Mouse (Mus musculus) olfactory bulb, adult 2 months (tissue): Measurements from ENCODE around the gene Apeh. TPM values are rescaled to one million over a fixed set of nuclear protein-coding genes. Genes with fewer than 3 reads are reported as not detected.
A peak's percentile ranks its signal among the peaks of the same experiment; 100 is the strongest.

ENCODE experiments used
- H3K27ac ChIP-seq: fragments of 200-500 bp; 2 replicates; pipeline ENCODE4 v1.5.1; 2012; ENCODE audit warnings: low read depth, low read length; ENCODE audit not compliant: insufficient read depth
- H3K4me1 ChIP-seq: fragments of 200-500 bp; 2 replicates; pipeline ENCODE4 v1.6.1; 2012; ENCODE audit warnings: low read length; ENCODE audit not compliant: control insufficient read depth, insufficient read depth
- H3K4me3 ChIP-seq: fragments of 200-500 bp; 2 replicates; pipeline ENCODE4 v1.5.1; 2012; ENCODE audit warnings: mild to moderate bottlenecking, low read depth, low read length, moderate library complexity; ENCODE audit not compliant: insufficient read depth
- CTCF ChIP-seq: fragments of 200-500 bp; IDR thresholded peaks from 2 replicates; pipeline ENCODE4 v1.5.1; 2012; ENCODE audit warnings: low read depth, mild to moderate bottlenecking, low read length, moderate library complexity; ENCODE audit not compliant: insufficient read depth
- POLR2A ChIP-seq: fragments of 200-500 bp; IDR thresholded peaks from 2 replicates; pipeline ENCODE4 v1.6.1; 2012; ENCODE audit warnings: mild to moderate bottlenecking, low read depth, low read length, moderate library complexity; ENCODE audit not compliant: insufficient read depth
- WGBS: fragments of 180-500 bp; shearing (Covaris S2); methylation state at CpG from one replicate; pipeline ENCODE4 v1.1.7; 2018; 5-methylcytosine and 5-hydroxymethylcytosine counted together
- polyA plus RNA-seq: library from polyadenylated mRNA; stranded (reverse); fragments of >200 nt; gene quantifications from 2 replicates; pipeline ENCODE4 v1.2.4, GENCODE M21; 2012; ENCODE audit warnings: low replicate concordance; ENCODE audit not compliant: missing spikeins, insufficient read depth, insufficient read length

Gene Apeh
- polyA plus RNA-seq, 1 experiment = not detected

DNA sequence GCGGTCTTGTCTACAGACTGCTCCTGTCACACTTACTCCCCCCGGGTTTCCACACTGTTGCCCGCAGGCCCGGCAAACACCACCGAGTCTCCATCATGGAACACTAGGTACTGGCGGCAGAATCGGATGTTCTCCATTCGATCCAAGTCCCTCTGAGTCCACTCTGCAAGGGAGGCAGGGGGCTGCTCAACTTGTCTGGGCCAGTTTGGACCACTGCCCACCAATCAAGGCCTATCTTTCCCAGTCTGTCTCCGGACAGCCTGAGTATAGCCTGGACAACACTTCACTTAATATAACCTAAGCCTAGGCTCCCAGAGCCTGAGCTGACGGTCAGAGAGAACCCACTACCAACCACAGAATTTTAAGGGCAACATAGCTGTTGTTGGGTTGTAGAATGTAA, 820 bp downstream of the Apeh start:
- TF ChIP-seq POLR2A = no peak
- 69% methylated on average over 10 of the region's 10 CpGs for WGBS
- peaks cover 14% of the 10 kb centered on the region for H3K4me1 ChIP-seq
- H3K27ac ChIP-seq = no peak overlapping the region
- peak overlapping the region; percentile 57 for H3K4me3 ChIP-seq

DNA sequence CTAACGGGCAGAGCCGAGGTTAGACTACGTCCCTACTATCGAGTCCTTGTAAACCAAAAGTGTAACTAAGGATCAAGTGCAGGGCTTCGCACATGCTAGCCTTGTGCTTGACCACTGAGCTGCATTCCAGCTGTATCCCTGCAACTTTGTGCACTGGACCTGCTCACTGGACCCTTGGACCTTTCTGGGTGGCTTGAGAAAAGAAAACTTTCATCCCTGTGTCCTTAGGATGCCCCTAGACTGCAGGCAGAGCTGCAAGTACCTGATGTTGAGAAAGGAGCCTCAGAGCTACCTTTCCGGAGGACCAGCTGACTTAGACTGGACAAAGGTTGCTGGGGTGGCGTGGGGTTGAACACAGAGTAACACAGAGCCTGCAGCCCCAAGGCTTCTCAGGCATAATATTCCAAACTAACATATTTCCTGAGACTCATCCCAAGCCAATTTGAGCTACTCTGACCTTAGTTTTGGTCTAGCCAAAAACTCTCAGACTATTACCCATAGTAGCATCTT, 3.7 kb downstream of the Apeh start:
- TF ChIP-seq CTCF (no peak), POLR2A (no peak)

DNA sequence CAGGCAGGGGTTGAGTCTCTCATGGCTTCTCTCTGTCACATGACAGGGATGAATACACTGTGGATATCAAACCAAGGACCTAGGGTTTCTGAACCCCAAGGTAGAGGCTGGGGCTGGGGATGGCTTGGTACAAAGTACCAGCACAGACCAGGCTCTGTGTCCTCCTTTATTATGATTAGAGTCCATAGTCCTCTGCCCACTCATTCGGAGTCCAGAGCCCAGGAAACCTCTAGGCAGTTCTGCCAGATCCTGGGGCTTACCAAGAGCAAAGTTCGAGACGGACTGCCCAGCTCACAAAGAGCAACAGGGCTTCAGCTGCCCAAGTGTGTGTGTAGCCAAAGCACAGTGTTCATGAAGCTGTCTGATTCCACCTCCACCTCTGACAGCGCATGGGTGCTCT, 9.1 kb downstream of the Apeh start:
- no peak overlapping the region for H3K4me3 ChIP-seq
- WGBS = 92% methylated on average over 4 of the region's 4 CpGs
- no peak overlapping the region for H3K27ac ChIP-seq
- peaks cover 7% of the 10 kb centered on the region for H3K4me1 ChIP-seq
- TF ChIP-seq POLR2A (no peak), CTCF (no peak)

More for the DNA sequence above, 3.7 kb downstream of the Apeh start:
- Histone ChIP-seq H3K4me3 (no peak overlapping the region), H3K27ac (no peak overlapping the region), H3K4me1 (peaks cover 12% of the 10 kb centered on the region)
- 98% methylated on average over 7 of the region's 7 CpGs for WGBS

DNA sequence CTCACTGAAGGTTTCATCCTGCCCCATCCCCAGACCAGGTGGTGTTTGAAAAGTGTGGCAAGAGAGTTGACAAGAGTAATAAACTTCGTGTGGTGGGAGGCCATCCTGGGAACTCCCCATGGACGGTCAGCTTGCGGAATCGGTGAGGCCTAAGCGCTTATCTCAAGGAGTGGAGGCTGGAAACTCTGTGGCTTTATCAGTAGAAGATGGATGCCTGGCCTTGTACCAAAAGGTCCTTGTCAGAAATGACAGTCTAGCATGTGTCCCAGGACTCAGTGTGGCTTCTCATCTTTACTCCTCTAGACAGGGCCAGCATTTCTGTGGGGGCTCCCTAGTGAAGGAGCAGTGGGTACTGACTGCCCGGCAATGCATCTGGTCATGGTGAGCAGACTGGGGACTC, 10.8 kb downstream of the Apeh start:
- H3K4me3 ChIP-seq = no peak overlapping the region
- WGBS = 88% methylated on average over 6 of the region's 6 CpGs
- no peak overlapping the region for H3K27ac ChIP-seq
- H3K4me1 ChIP-seq = peaks cover 13% of the 10 kb centered on the region
- TF ChIP-seq POLR2A (no peak), CTCF (no peak)

DNA sequence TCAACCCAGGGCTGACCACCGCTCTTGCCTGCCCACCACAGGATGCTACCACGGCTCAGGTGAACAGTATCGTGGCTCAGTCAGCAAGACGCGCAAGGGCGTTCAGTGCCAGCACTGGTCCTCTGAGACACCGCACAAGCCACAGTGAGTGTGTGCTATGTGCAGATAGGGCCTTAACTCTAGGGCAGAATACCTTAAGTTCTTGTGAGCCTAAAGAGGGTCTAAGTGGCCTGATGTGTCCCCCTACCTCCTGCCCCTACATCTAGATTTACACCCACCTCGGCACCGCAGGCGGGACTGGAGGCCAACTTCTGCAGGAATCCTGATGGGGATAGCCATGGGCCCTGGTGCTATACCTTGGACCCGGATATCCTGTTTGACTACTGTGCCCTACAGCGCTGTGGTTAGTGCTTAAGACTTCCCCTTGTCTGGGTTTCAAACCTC, 11.4 kb downstream of the Apeh start, which contains the start of gene Rnf123:
Gene Rnf123, minus strand, starts transcription at position 359 of the 444 bp plus-strand sequence.
- 42% methylated on average over 12 of the region's 12 CpGs for WGBS
- H3K4me1 ChIP-seq = peaks cover 14% of the 10 kb centered on the region
- no peak within 1 kb of the TSS for H3K4me3 ChIP-seq
- TF ChIP-seq POLR2A (no peak), CTCF (no peak)
- no peak within 1 kb of the TSS for H3K27ac ChIP-seq

DNA sequence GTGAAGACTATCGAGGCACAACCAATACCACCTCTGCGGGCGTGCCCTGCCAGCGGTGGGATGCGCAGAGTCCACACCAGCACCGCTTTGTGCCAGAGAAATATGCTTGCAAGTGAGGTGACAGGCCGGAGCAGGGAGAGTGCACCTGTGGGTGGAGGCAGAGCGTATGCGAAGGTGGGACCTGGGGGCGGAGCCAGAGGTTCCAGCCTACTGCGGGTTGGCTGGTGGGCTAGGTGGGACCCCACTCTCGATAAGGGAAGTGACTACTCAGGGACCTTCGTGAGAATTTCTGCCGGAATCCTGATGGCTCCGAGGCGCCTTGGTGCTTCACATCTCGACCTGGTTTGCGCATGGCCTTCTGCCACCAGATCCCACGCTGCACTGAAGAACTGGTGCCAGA, 11.9 kb downstream of the Apeh start:
- Histone ChIP-seq H3K4me3 (no peak overlapping the region), H3K4me1 (peaks cover 17% of the 10 kb centered on the region), H3K27ac (no peak overlapping the region)
- WGBS = 7% methylated on average over 19 of the region's 19 CpGs
- no peak for TF ChIP-seq POLR2A
- no peak for TF ChIP-seq CTCF

DNA sequence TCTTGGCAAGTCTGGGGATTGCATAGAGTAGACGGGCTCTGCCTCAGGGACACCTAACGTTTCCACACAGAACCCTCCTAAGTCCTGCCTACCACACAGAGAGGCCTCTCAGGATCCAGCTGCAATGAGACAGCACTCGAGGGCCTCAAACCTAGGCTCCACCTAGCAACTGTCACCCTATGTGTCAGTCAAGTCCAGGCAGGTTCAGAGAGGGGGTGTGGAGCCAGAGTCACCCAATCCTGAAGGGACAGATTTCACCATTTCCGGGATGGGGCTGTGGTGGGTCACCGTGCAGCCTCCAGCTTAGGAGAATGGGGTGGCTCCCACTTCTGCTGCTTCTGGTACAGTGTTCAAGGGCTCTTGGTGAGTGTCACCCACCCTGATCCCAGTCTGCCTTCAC, 14.2 kb downstream of the Apeh start, which contains the start of gene Mst1:
Gene Mst1, plus strand, starts transcription at position 269 of the 400 bp plus-strand sequence.
- H3K4me1 ChIP-seq = peaks cover 17% of the 10 kb centered on the region
- 75% methylated on average over 5 of the region's 5 CpGs for WGBS
- TF ChIP-seq POLR2A (no peak), CTCF (no peak)
- H3K4me3 ChIP-seq = peak within 1 kb of the TSS; percentile 68
- no peak within 1 kb of the TSS for H3K27ac ChIP-seq

DNA sequence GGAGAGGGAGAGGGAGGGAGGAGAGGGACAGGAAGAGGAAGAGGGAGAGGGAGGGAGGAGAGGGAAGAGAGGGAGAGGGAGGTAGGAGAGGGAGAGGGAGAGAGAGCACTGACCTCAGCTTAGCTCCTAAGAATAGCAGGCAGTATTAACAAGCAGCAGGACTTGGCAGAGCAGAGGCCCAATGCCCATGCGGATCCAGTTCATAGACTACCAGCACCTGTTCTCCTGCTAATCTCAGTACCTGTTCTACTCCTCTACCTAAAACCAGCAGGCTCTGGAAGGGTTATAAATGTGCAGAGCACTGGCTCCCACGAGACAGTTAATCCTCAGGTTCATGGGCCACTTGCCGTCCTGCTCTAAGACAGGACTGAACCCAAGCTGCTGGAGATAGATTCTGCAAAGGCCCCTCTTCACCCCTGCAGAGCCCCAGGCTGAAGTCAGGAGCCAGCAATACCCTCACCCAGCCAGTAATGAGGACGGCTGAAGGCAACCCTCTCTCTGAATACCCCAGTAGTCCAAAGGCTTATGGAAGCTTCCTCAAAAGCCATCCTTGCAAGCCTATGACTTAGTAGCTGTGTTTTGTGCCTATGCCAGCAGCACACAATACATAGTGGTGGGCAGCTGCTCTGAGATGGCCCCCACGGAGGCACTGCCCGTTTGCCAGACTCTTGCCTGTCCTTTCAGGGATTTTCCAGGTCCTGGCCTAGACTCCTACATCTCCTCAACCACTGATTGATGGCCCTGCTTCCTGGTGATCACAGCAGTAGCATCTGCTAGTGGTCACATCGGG, 21.1 kb downstream of the Apeh start:
- Histone ChIP-seq H3K27ac (0 out of 2 replicates have a peak overlapping the region, but pooled peaks have one; percentile 7), H3K4me3 (no peak overlapping the region), H3K4me1 (peaks cover 11% of the 10 kb centered on the region)
- TF ChIP-seq CTCF = no peak
- no peak for TF ChIP-seq POLR2A
- WGBS = 59% methylated on average over 7 of the region's 7 CpGs

DNA sequence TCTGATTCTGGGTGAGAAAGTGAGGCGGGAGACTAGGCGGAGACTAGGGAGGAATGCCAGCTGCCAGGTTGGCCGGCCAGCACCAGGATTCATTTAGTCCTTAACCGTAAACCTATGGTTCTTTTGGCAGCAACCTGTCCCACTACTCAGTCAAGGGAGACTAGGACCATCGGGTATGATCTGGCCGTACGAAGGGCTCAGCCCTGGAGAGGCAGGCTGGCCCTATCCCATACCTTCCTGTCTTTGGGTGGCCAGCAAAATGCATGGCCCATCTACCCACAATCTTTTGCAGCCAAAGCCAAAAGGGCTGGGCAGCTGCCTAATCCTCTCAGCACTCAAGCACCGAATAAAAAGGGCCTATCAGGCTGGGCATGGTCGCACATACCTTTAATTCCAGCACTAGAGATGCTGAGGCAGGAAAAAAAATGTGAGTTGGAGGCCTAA, 21.9 kb downstream of the Apeh start:
- no peak for TF ChIP-seq CTCF
- no peak for TF ChIP-seq POLR2A
- Histone ChIP-seq H3K4me1 (peaks cover 12% of the 10 kb centered on the region), H3K27ac (no peak overlapping the region), H3K4me3 (no peak overlapping the region)
- 67% methylated on average over 9 of the region's 9 CpGs for WGBS

DNA sequence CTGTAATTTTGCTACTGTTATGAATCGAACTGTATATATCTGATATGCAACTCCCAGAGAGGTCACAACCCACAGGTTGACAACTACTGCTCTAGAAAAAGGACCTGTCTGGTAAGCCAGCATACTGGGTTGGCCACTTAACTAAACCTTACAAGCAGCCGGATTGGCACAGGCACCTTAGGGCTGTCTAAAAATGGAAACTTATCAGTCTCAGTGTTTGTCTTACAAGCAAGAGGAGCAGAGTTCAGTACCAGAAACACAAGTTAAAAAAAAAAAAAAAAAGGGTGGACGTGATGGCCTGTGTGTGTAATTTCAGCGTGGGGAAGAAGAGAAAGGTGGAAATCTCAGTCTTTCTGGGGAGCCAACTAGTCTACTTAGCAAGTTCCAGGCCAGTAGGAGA, 22.6 kb downstream of the Apeh start:
- peaks cover 12% of the 10 kb centered on the region for H3K4me1 ChIP-seq
- 89% methylated on average over 4 of the region's 4 CpGs for WGBS
- TF ChIP-seq POLR2A = no peak
- no peak for TF ChIP-seq CTCF
- no peak overlapping the region for H3K4me3 ChIP-seq
- no peak overlapping the region for H3K27ac ChIP-seq
